Mouse (Mus musculus) lung, embryonic 16.5 days (tissue): ENCODE results near the gene Armc10. TPM values are rescaled to one million over a fixed set of nuclear protein-coding genes. Genes with fewer than 3 reads are reported as not detected.

ENCODE experiments used
- polyA plus RNA-seq: library from polyadenylated mRNA; unstranded; fragments of >200 nt; fragmentation: Nextera tagmentation; extraction: Ambion mirVana; gene quantifications from 2 replicates; pipeline ENCODE4 v1.2.1, GENCODE M21; 2015

Armc10 gene
- polyA plus RNA-seq, 1 experiment from 2014 or later: 45.3 TPM

Other genes with a start within 250 kb of the Armc10 start
- 3.6 and 3.7 TPM in 2 replicates for gene Ccdc146, start 221.1 kb upstream of the Armc10 start, polyA plus RNA-seq
- 4.0 and 4.1 TPM in 2 replicates for gene Fam185a, start 220.9 kb upstream of the Armc10 start, polyA plus RNA-seq
- gene Lrrc17, start 102.3 kb upstream of the Armc10 start, polyA plus RNA-seq: 61.1 and 66.3 TPM in 2 replicates
- gene Fbxl13, start 179 bp upstream of the Armc10 start, polyA plus RNA-seq: 0.97 and 1.6 TPM in 2 replicates
- gene Napepld, start 55.6 kb downstream of the Armc10 start, polyA plus RNA-seq: 4.7 and 5.5 TPM in 2 replicates
- 74.2 and 76.1 TPM in 2 replicates for gene Pmpcb, start 91.3 kb downstream of the Armc10 start, polyA plus RNA-seq
- gene Dnajc2, start 139.4 kb downstream of the Armc10 start, polyA plus RNA-seq: 50.0 and 55.1 TPM in 2 replicates
- gene Psmc2, start 139.5 kb downstream of the Armc10 start, polyA plus RNA-seq: 163 and 169 TPM in 2 replicates
- gene Slc26a5, start 219.8 kb downstream of the Armc10 start, polyA plus RNA-seq: 0.14 TPM in 1 of 2 replicates, not detected in the other